ENCODE assay signal across 15 mouse cellular contexts in the genomic region with DNA sequence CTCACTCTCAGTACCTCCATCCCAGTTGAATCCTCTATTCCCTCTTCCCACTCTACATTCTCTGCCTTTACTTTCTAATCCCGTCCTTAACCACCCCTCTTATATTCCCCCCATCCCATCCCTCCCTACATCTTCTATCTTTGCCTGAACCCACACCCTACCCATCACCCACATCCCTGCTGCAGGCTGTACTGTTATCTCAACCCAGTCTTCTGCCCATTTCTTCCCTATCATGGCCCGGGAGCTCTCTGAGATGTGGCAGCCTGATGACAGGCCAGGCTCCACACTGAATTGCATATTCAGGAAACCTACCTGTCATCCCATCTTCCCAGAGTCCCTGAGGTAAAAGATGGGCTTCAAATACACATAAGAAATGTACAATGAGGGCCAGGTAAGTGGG.
"Had no signal": no experiment of that assay in that cellular context is flagged by ENCODE, and none has a peak within 500 bp of the region (broad histone marks: within the 10 kb centered on the region; RNA-seq: fewer than 3 reads in every experiment).

No protein-coding gene starts in this region.

- H3K4me3 ChIP-seq: lung, embryonic 15.5 days; megakaryocyte, embryonic 14.5 days; midbrain, embryonic 13.5 days; midbrain, embryonic 15.5 days; neural tube, embryonic 12.5 days; stomach, embryonic 15.5 days had no signal

- H3K9me3 ChIP-seq: lung, embryonic 15.5 days; megakaryocyte, embryonic 14.5 days; midbrain, embryonic 13.5 days; midbrain, embryonic 15.5 days; neural tube, embryonic 12.5 days; stomach, embryonic 15.5 days had no signal

- H3K27me3 ChIP-seq: lung, embryonic 15.5 days; midbrain, embryonic 13.5 days; midbrain, embryonic 15.5 days; neural tube, embryonic 12.5 days; stomach, embryonic 15.5 days had no signal

- DNase-seq: lung, postnatal 14 days; lung, postnatal 36 days; right cerebral cortex, postnatal 14 days; thymus, adult 2 months; thymus, postnatal 25 days; thymus, postnatal 4 days had no signal

- ATAC-seq: lung, postnatal 0 days; midbrain, embryonic 13.5 days; midbrain, embryonic 15.5 days had no signal

- H3K27ac ChIP-seq: lung, embryonic 15.5 days; midbrain, embryonic 13.5 days; midbrain, embryonic 15.5 days; neural tube, embryonic 12.5 days; stomach, embryonic 15.5 days; stomach, postnatal 0 days had no signal

- H3K4me2 ChIP-seq: lung, embryonic 15.5 days; midbrain, embryonic 11.5 days; midbrain, embryonic 13.5 days; midbrain, embryonic 15.5 days; neural tube, embryonic 12.5 days; stomach, embryonic 15.5 days had no signal

- H3K9ac ChIP-seq: lung, embryonic 15.5 days; midbrain, embryonic 13.5 days; midbrain, embryonic 15.5 days; neural tube, embryonic 12.5 days; stomach, embryonic 15.5 days had no signal
